Mouse (Mus musculus) forebrain, embryonic 13.5 days (tissue): ENCODE data around the gene Slc35f1. TPM values are rescaled to one million over a fixed set of nuclear protein-coding genes. Genes with fewer than 3 reads are reported as not detected.
A peak's percentile ranks its signal among the peaks of the same experiment; 100 is the strongest.

Experiments used
- ATAC-seq: fragments of 200-750 bp; cut with Nextera tagmentation; 2 replicates; pipeline ENCODE4 v1.8.0; 2017
- H3K27ac ChIP-seq: fragments of 300-500 bp; sonication (generic); 2 replicates; pipeline ENCODE4 v1.5.1; 2015; ENCODE audit warnings: inconsistent platforms, mild to moderate bottlenecking, moderate library complexity
- H3K27me3 ChIP-seq: fragments of 300-500 bp; sonication (generic); 2 replicates; pipeline ENCODE4 v1.6.1; 2015; ENCODE audit warnings: mild to moderate bottlenecking, inconsistent platforms
- H3K36me3 ChIP-seq: fragments of 300-500 bp; sonication (generic); 2 replicates; pipeline ENCODE4 v1.6.1; 2015; ENCODE audit warnings: mild to moderate bottlenecking, inconsistent platforms; ENCODE audit not compliant: poor library complexity, severe bottlenecking
- H3K4me1 ChIP-seq: fragments of 300-500 bp; sonication (generic); 2 replicates; pipeline ENCODE4 v1.6.1; 2015; ENCODE audit warnings: inconsistent platforms
- H3K4me2 ChIP-seq: fragments of 300-500 bp; sonication (generic); 2 replicates; pipeline ENCODE4 v1.6.1; 2015; ENCODE audit warnings: inconsistent platforms, mild to moderate bottlenecking, moderate library complexity
- H3K4me3 ChIP-seq: fragments of 300-500 bp; sonication (generic); 2 replicates; pipeline ENCODE4 v1.5.1; 2015; ENCODE audit warnings: mild to moderate bottlenecking, inconsistent platforms
- H3K9ac ChIP-seq: fragments of 300-500 bp; sonication (generic); 2 replicates; pipeline ENCODE4 v1.6.1; 2015; ENCODE audit warnings: mild to moderate bottlenecking, inconsistent platforms
- H3K9me3 ChIP-seq: fragments of 300-500 bp; sonication (generic); replicated peaks from 2 replicates; pipeline ENCODE4 v1.6.1; 2016; ENCODE audit warnings: inconsistent platforms
- WGBS: fragments of 180-500 bp; shearing (Covaris S2); methylation state at CpG from one replicate; pipeline ENCODE4 v1.1.7; 2015; 5-methylcytosine and 5-hydroxymethylcytosine counted together
- polyA plus RNA-seq: library from polyadenylated mRNA; unstranded; fragments of >200 nt; fragmentation: Nextera tagmentation; extraction: Ambion mirVana; gene quantifications from 2 replicates; pipeline ENCODE4 v1.2.1, GENCODE M21; 2015

The Slc35f1 gene
- polyA plus RNA-seq, 1 experiment from 2014 or later = 26.1 TPM

GRCm38 (mm10) chr10:52807808-52808207 is 117.5 kb downstream of the Slc35f1 start:
- Histone ChIP-seq H3K9ac (no peak overlapping the region), H3K4me1 (peaks cover 13% of the 10 kb centered on the region), H3K27ac (no peak overlapping the region), H3K27me3 (no peaks in the 10 kb centered on the region), H3K4me2 (no peak overlapping the region), H3K9me3 (no peaks in the 10 kb centered on the region), H3K4me3 (no peak overlapping the region), H3K36me3 (no peaks in the 10 kb centered on the region)
- ATAC-seq = peak; percentile 88
- WGBS = 9% methylated on average over 2 of the region's 2 CpGs

GRCm38 (mm10) chr10:52812861-52813260 is 122.5 kb downstream of the Slc35f1 start:
- 96% methylated on average over 4 of the region's 4 CpGs for WGBS
- no peak overlapping the region for H3K9ac ChIP-seq
- no peak overlapping the region for H3K27ac ChIP-seq
- no peaks in the 10 kb centered on the region for H3K9me3 ChIP-seq
- no peaks in the 10 kb centered on the region for H3K36me3 ChIP-seq
- H3K4me1 ChIP-seq = peaks cover 4% of the 10 kb centered on the region; the same call in 1 of the 2 replicates
- H3K4me3 ChIP-seq = no peak overlapping the region
- no peak overlapping the region for H3K4me2 ChIP-seq
- no peak for ATAC-seq
- no peaks in the 10 kb centered on the region for H3K27me3 ChIP-seq

GRCm38 (mm10) chr10:52814358-52814757 is 124.0 kb downstream of the Slc35f1 start:
- Histone ChIP-seq H3K9ac (no peak overlapping the region), H3K27ac (no peak overlapping the region), H3K36me3 (no peaks in the 10 kb centered on the region), H3K9me3 (no peaks in the 10 kb centered on the region), H3K27me3 (no peaks in the 10 kb centered on the region), H3K4me1 (no peaks in the 10 kb centered on the region), H3K4me2 (no peak overlapping the region), H3K4me3 (no peak overlapping the region)
- peak; percentile 66; the same call in 1 of the 2 replicates for ATAC-seq
- 80% methylated on average over 5 of the region's 5 CpGs for WGBS

- WGBS = 98% methylated on average over 1 of the region's 1 CpGs
- Histone ChIP-seq H3K4me2 (no peak overlapping the region), H3K4me1 (no peaks in the 10 kb centered on the region), H3K9ac (no peak overlapping the region), H3K36me3 (no peaks in the 10 kb centered on the region), H3K9me3 (no peaks in the 10 kb centered on the region), H3K27ac (no peak overlapping the region), H3K4me3 (no peak overlapping the region), H3K27me3 (no peaks in the 10 kb centered on the region)
- ATAC-seq = no peak
Observed at GRCm38 (mm10) chr10:52819661-52820060, 129.3 kb downstream of the Slc35f1 start.

- Histone ChIP-seq H3K9ac (no peak overlapping the region), H3K4me2 (no peak overlapping the region), H3K9me3 (0 out of 2 replicates have a peak, but pooled peaks cover 2% of the 10 kb centered on the region), H3K27me3 (no peaks in the 10 kb centered on the region), H3K4me1 (no peaks in the 10 kb centered on the region), H3K36me3 (peaks cover 3% of the 10 kb centered on the region; the same call in 1 of the 2 replicates), H3K27ac (no peak overlapping the region), H3K4me3 (no peak overlapping the region)
- WGBS = 91% methylated on average over 2 of the region's 2 CpGs
- no peak for ATAC-seq
Observed at GRCm38 (mm10) chr10:52822909-52823308, 132.6 kb downstream of the Slc35f1 start.

GRCm38 (mm10) chr10:52825746-52826145 is 135.4 kb downstream of the Slc35f1 start:
- Histone ChIP-seq H3K9me3 (0 out of 2 replicates have a peak, but pooled peaks cover 2% of the 10 kb centered on the region), H3K27ac (no peak overlapping the region), H3K36me3 (peaks cover 3% of the 10 kb centered on the region; the same call in 1 of the 2 replicates), H3K4me2 (no peak overlapping the region), H3K4me3 (no peak overlapping the region), H3K4me1 (no peaks in the 10 kb centered on the region), H3K9ac (no peak overlapping the region), H3K27me3 (no peaks in the 10 kb centered on the region)
- ATAC-seq = no peak
- 85% methylated on average over 4 of the region's 4 CpGs for WGBS

GRCm38 (mm10) chr10:52840819-52841218 is 150.5 kb downstream of the Slc35f1 start:
- Histone ChIP-seq H3K4me2 (no peak overlapping the region), H3K9ac (no peak overlapping the region), H3K4me3 (no peak overlapping the region), H3K36me3 (no peaks in the 10 kb centered on the region), H3K9me3 (no peaks in the 10 kb centered on the region), H3K4me1 (peaks cover 7% of the 10 kb centered on the region), H3K27me3 (no peaks in the 10 kb centered on the region), H3K27ac (no peak overlapping the region; the same call in 1 of the 2 replicates)
- ATAC-seq = peak; percentile 55; the same call in 1 of the 2 replicates
- WGBS = 14% methylated on average over 2 of the region's 2 CpGs

- no peak overlapping the region for H3K27ac ChIP-seq
- no peak overlapping the region for H3K4me3 ChIP-seq
- no peak overlapping the region for H3K9ac ChIP-seq
- no peak overlapping the region for H3K4me2 ChIP-seq
- no peak for ATAC-seq
- H3K9me3 ChIP-seq = no peaks in the 10 kb centered on the region
- peaks cover 4% of the 10 kb centered on the region; the same call in 1 of the 2 replicates for H3K36me3 ChIP-seq
- H3K4me1 ChIP-seq = no peaks in the 10 kb centered on the region
- no peaks in the 10 kb centered on the region for H3K27me3 ChIP-seq
Observed at GRCm38 (mm10) chr10:52851994-52852393, 161.7 kb downstream of the Slc35f1 start.

GRCm38 (mm10) chr10:52860851-52861250 is 170.5 kb downstream of the Slc35f1 start:
- ATAC-seq = no peak
- Histone ChIP-seq H3K4me1 (peaks cover 5% of the 10 kb centered on the region; the same call in 1 of the 2 replicates), H3K4me2 (no peak overlapping the region), H3K36me3 (no peaks in the 10 kb centered on the region), H3K27me3 (no peaks in the 10 kb centered on the region), H3K9ac (no peak overlapping the region), H3K9me3 (no peaks in the 10 kb centered on the region), H3K4me3 (no peak overlapping the region), H3K27ac (no peak overlapping the region)
- whole genome bisulfite sequencing = 96% methylated on average over 2 of the region's 2 CpGs

- WGBS = 78% methylated on average over 5 of the region's 5 CpGs
- no peaks in the 10 kb centered on the region for H3K27me3 ChIP-seq
- no peaks in the 10 kb centered on the region for H3K9me3 ChIP-seq
- H3K36me3 ChIP-seq = no peaks in the 10 kb centered on the region
- H3K4me1 ChIP-seq = peaks cover 5% of the 10 kb centered on the region; the same call in 1 of the 2 replicates
- H3K4me2 ChIP-seq = no peak overlapping the region
- ATAC-seq = 0 out of 2 replicates have a peak, but pooled peaks have one; percentile 55
- H3K27ac ChIP-seq = no peak overlapping the region
- H3K9ac ChIP-seq = no peak overlapping the region
- H3K4me3 ChIP-seq = no peak overlapping the region
Observed at GRCm38 (mm10) chr10:52864936-52865335, 174.6 kb downstream of the Slc35f1 start.

- no peak overlapping the region for H3K9ac ChIP-seq
- H3K4me2 ChIP-seq = no peak overlapping the region
- no peak overlapping the region for H3K27ac ChIP-seq
- H3K4me1 ChIP-seq = peaks cover 19% of the 10 kb centered on the region
- H3K36me3 ChIP-seq = no peaks in the 10 kb centered on the region
- H3K4me3 ChIP-seq = no peak overlapping the region
- no peak for ATAC-seq
- no peaks in the 10 kb centered on the region for H3K9me3 ChIP-seq
- H3K27me3 ChIP-seq = no peaks in the 10 kb centered on the region
Observed at GRCm38 (mm10) chr10:52871110-52871509, 180.8 kb downstream of the Slc35f1 start.

GRCm38 (mm10) chr10:52874133-52874532 is 183.8 kb downstream of the Slc35f1 start:
- Histone ChIP-seq H3K9ac (no peak overlapping the region), H3K9me3 (no peaks in the 10 kb centered on the region), H3K27ac (no peak overlapping the region), H3K4me1 (peaks cover 49% of the 10 kb centered on the region), H3K36me3 (no peaks in the 10 kb centered on the region), H3K27me3 (no peaks in the 10 kb centered on the region), H3K4me3 (no peak overlapping the region), H3K4me2 (no peak overlapping the region)
- WGBS = 73% methylated on average over 9 of the region's 9 CpGs
- ATAC-seq = no peak

- peaks cover 54% of the 10 kb centered on the region for H3K4me1 ChIP-seq
- no peak overlapping the region for H3K4me2 ChIP-seq
- no peaks in the 10 kb centered on the region for H3K9me3 ChIP-seq
- H3K4me3 ChIP-seq = no peak overlapping the region
- H3K36me3 ChIP-seq = no peaks in the 10 kb centered on the region
- H3K27ac ChIP-seq = no peak overlapping the region
- no peaks in the 10 kb centered on the region for H3K27me3 ChIP-seq
- no peak overlapping the region for H3K9ac ChIP-seq
- no peak for ATAC-seq
Observed at GRCm38 (mm10) chr10:52874712-52875111, 184.4 kb downstream of the Slc35f1 start.
